Mouse (Mus musculus) lung, adult 2 months (tissue): ENCODE data around the gene Brd3.

Experiments
- CTCF ChIP-seq: fragments of 200-500 bp; IDR thresholded peaks from 2 replicates; pipeline ENCODE4 v1.5.1; 2011; ENCODE audit warnings: mild to moderate bottlenecking, low read length, control low read depth; ENCODE audit not compliant: insufficient read depth
- POLR2A ChIP-seq: fragments of 200-500 bp; IDR thresholded peaks from 2 replicates; pipeline ENCODE4 v1.6.1; 2011; ENCODE audit warnings: low read depth, mild to moderate bottlenecking, control low read depth, low read length, borderline replicate concordance; ENCODE audit errors: extremely low read depth

GRCm38 (mm10) chr2:27445910-27446309 lies 61.6 kb downstream of the Brd3 start:
- TF ChIP-seq POLR2A (no peak), CTCF (no peak)
